Mouse (Mus musculus) cerebellum, adult 9-11 months (tissue): ENCODE results near the gene Zfp646.

ENCODE experiments used
- DNase-seq: peaks from one replicate; pipeline ENCODE4 v3.0.0; 2022

The Zfp646 gene

GRCm38 (mm10) chr7:127876041-127876466 lies at the start of gene Zfp646:
TSS of gene Zfp646 (plus strand) at chr7:127876221.
- DNase-seq: no peak

- peak; percentile 13 for DNase-seq
Measured at GRCm38 (mm10) chr7:127835550-127835949, 40.5 kb upstream of the Zfp646 start.

- peak; percentile 72 for DNase-seq
Measured at GRCm38 (mm10) chr7:127837473-127837872, 38.5 kb upstream of the Zfp646 start.

GRCm38 (mm10) chr7:127837878-127838277 lies 38.1 kb upstream of the Zfp646 start:
- DNase-seq: peak; percentile 43

- DNase-seq: peak; percentile 47
Measured at GRCm38 (mm10) chr7:127840031-127840430, 36.0 kb upstream of the Zfp646 start.

GRCm38 (mm10) chr7:127840886-127841285 lies 35.1 kb upstream of the Zfp646 start:
- peak; percentile 88 for DNase-seq

GRCm38 (mm10) chr7:127841340-127842000 lies 34.6 kb upstream of the Zfp646 start:
- peak; percentile 97 for DNase-seq

GRCm38 (mm10) chr7:127842001-127842718 lies 33.9 kb upstream of the Zfp646 start:
- DNase-seq: peak; percentile 89

GRCm38 (mm10) chr7:127849973-127850875 lies 25.8 kb upstream of the Zfp646 start:
- DNase-seq: no peak

GRCm38 (mm10) chr7:127850906-127851305 lies 25.1 kb upstream of the Zfp646 start:
- DNase-seq: no peak

- no peak for DNase-seq
Measured at GRCm38 (mm10) chr7:127858258-127858657, 17.8 kb upstream of the Zfp646 start.

- no peak for DNase-seq
Measured at GRCm38 (mm10) chr7:127866434-127866833, 9.6 kb upstream of the Zfp646 start.

- no peak for DNase-seq
Measured at GRCm38 (mm10) chr7:127867641-127868040, 8.4 kb upstream of the Zfp646 start.

GRCm38 (mm10) chr7:127869149-127869810 lies 6.7 kb upstream of the Zfp646 start:
- no peak for DNase-seq

- no peak for DNase-seq
Measured at GRCm38 (mm10) chr7:127870136-127870821, 5.7 kb upstream of the Zfp646 start.

GRCm38 (mm10) chr7:127874812-127875626 lies 1.0 kb upstream of the Zfp646 start:
- DNase-seq: no peak

GRCm38 (mm10) chr7:127875627-127876001 lies 407 bp upstream of the Zfp646 start:
- DNase-seq: peak; percentile 97

- DNase-seq: peak; percentile 89
Measured at GRCm38 (mm10) chr7:127876467-127877348, 687 bp downstream of the Zfp646 start, which contains the start of gene Zfp668. TSS of gene Zfp668 (minus strand) at chr7:127876828.

GRCm38 (mm10) chr7:127879301-127879700 lies 3.3 kb downstream of the Zfp646 start:
- peak; percentile 28 for DNase-seq

GRCm38 (mm10) chr7:127880431-127880830 lies 4.4 kb downstream of the Zfp646 start:
- peak; percentile 22 for DNase-seq
